36 mouse cellular contexts compared by ENCODE assay signal in the genomic region with DNA sequence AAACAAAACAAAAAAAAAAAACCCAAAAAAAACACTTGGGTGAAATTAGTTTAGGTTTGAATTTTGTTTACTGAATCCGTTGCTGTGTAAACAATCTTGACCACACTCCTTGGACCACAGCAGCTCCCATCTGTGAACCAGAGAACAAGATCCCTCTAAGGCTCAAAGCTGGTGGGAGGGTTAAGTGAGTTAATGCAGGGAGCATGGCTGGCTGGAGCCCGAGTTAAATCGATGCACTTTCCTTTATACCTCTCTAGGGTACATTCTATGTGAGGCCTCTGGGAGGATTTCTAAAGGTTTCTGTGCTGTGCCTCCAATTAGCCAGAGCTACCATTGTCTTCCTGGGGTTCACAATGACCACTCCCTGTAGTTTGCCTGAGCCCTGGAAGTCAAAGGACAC. TPM values are rescaled to one million over a fixed set of nuclear protein-coding genes. Genes with fewer than 3 reads are reported as not detected.
DNase-seq lines count a peak whose midpoint lies in the region; ATAC-seq and TF ChIP-seq lines count a peak whose summit lies in the region.
"Had no signal": no experiment of that assay in that cellular context is flagged by ENCODE, and none has a peak within 500 bp of the region (broad histone marks: within the 10 kb centered on the region; RNA-seq: fewer than 3 reads in every experiment).

No protein-coding gene starts in this region.

- H3K4me2 ChIP-seq in hindbrain, embryonic 16.5 days (ENCODE audit: low read length) = no peak overlapping the region
- no peak overlapping the region for H3K4me2 ChIP-seq in midbrain, embryonic 12.5 days (replicated peaks)
- no peak overlapping the region for H3K4me2 ChIP-seq in midbrain, postnatal 0 days (ENCODE audit: low read depth, low read length, poor library complexity, severe bottlenecking)
- H3K4me2 ChIP-seq in neural tube, embryonic 15.5 days = no peak overlapping the region
- H3K4me2 ChIP-seq: embryonic facial prominence, embryonic 15.5 days; heart, embryonic 13.5 days; limb, embryonic 12.5 days; liver, embryonic 15.5 days; lung, embryonic 14.5 days; neural tube, embryonic 13.5 days had no signal

- WGBS in hindbrain, embryonic 10.5 days = 29% methylated on average over 3 of the region's 3 CpGs
- WGBS in hindbrain, embryonic 16.5 days = 36% methylated on average over 3 of the region's 3 CpGs
- 24% methylated on average over 3 of the region's 3 CpGs for WGBS in midbrain, embryonic 12.5 days
- 36% methylated on average over 3 of the region's 3 CpGs for WGBS in midbrain, postnatal 0 days
- 32% methylated on average over 3 of the region's 3 CpGs for WGBS in neural tube, embryonic 15.5 days

- DNase-seq in embryo, embryonic 10.5 days (ENCODE audit: low spot score) = peak; percentile 43
- DNase-seq in embryo, embryonic 10 days (ENCODE audit: low spot score) = no peak
- no peak for DNase-seq in hindbrain, embryonic 10.5 days (ENCODE audit: low spot score)
- DNase-seq in midbrain, postnatal 0 days (ENCODE audit: low spot score) = no peak
- DNase-seq in left cerebral cortex, postnatal 10 days (ENCODE audit: extremely low spot score in 1 of 2, low spot score in 2 of 2) = no peak
- DNase-seq: adrenal gland, adult 2 months; adrenal gland, postnatal 36 days; cerebellum, adult 18-20 months; cerebellum, postnatal 10 days; gastrocnemius, adult 2 months; gastrocnemius, postnatal 36 days; heart, adult 18-20 months; heart, postnatal 10 days; kidney, adult 11 months; kidney, postnatal 14 days; layer of hippocampus, adult 9-11 months; lung, embryonic 14.5 days; lung, postnatal 14 days; midbrain, embryonic 14.5 days; right cerebral cortex, postnatal 4 days; thymus, adult 2 months; thymus, postnatal 36 days had no signal

- H3K27ac ChIP-seq in hindbrain, embryonic 10.5 days = peak overlapping the region; percentile 50; the same call in 1 of the 2 replicates
- H3K27ac ChIP-seq in hindbrain, embryonic 16.5 days (ENCODE audit: low read depth, low read length) = no peak overlapping the region
- no peak overlapping the region for H3K27ac ChIP-seq in midbrain, embryonic 12.5 days (replicated peaks)
- no peak overlapping the region for H3K27ac ChIP-seq in midbrain, postnatal 0 days (ENCODE audit: low read depth, low read length)
- H3K27ac ChIP-seq in neural tube, embryonic 15.5 days (replicated peaks) = no peak overlapping the region
- H3K27ac ChIP-seq: embryonic facial prominence, embryonic 15.5 days; gastrocnemius, adult 2 months; heart, embryonic 13.5 days; limb, embryonic 12.5 days; liver, embryonic 15.5 days; neural tube, embryonic 13.5 days had no signal

- H3K9ac ChIP-seq in hindbrain, embryonic 16.5 days (ENCODE audit: low read depth, low read length) = no peak overlapping the region
- H3K9ac ChIP-seq in midbrain, embryonic 12.5 days (replicated peaks) = no peak overlapping the region
- no peak overlapping the region for H3K9ac ChIP-seq in midbrain, postnatal 0 days (replicated peaks; ENCODE audit: low read length, poor library complexity, severe bottlenecking)
- no peak overlapping the region for H3K9ac ChIP-seq in neural tube, embryonic 15.5 days (replicated peaks)
- H3K9ac ChIP-seq: embryonic facial prominence, embryonic 15.5 days; heart, embryonic 13.5 days; limb, embryonic 12.5 days; liver, embryonic 15.5 days; lung, embryonic 14.5 days; neural tube, embryonic 13.5 days had no signal

- H3K36me3 ChIP-seq in hindbrain, embryonic 10.5 days = no peaks in the 10 kb centered on the region
- no peaks in the 10 kb centered on the region for H3K36me3 ChIP-seq in hindbrain, embryonic 16.5 days (ENCODE audit: control insufficient read depth, insufficient read depth, low read length)
- H3K36me3 ChIP-seq in midbrain, embryonic 12.5 days = no peaks in the 10 kb centered on the region
- no peaks in the 10 kb centered on the region for H3K36me3 ChIP-seq in midbrain, postnatal 0 days (ENCODE audit: insufficient read depth, low read length)
- no peaks in the 10 kb centered on the region for H3K36me3 ChIP-seq in neural tube, embryonic 15.5 days
- H3K36me3 ChIP-seq: embryonic facial prominence, embryonic 15.5 days; heart, embryonic 13.5 days; limb, embryonic 12.5 days; liver, embryonic 15.5 days; neural tube, embryonic 13.5 days had no signal

- peaks cover 20% of the 10 kb centered on the region for H3K4me1 ChIP-seq in hindbrain, embryonic 10.5 days (replicated peaks)
- no peaks in the 10 kb centered on the region for H3K4me1 ChIP-seq in hindbrain, embryonic 16.5 days (ENCODE audit: control insufficient read depth, insufficient read depth, low read depth, low read length)
- H3K4me1 ChIP-seq in midbrain, embryonic 12.5 days = no peaks in the 10 kb centered on the region; the same call in 1 of the 2 replicates
- H3K4me1 ChIP-seq in midbrain, postnatal 0 days (ENCODE audit: insufficient read depth, low read length) = no peaks in the 10 kb centered on the region
- 0 out of 2 replicates have a peak, but pooled peaks cover 5% of the 10 kb centered on the region for H3K4me1 ChIP-seq in neural tube, embryonic 15.5 days
- H3K4me1 ChIP-seq: liver, embryonic 15.5 days had no signal

- no peak for ATAC-seq in hindbrain, embryonic 16.5 days
- 0 out of 2 replicates have a peak, but pooled peaks have one; percentile 16 for ATAC-seq in midbrain, embryonic 12.5 days (ENCODE audit: low FRiP score, low read depth)
- ATAC-seq in midbrain, postnatal 0 days (ENCODE audit: low FRiP score) = no peak
- 0 out of 2 replicates have a peak, but pooled peaks have one; percentile 35 for ATAC-seq in neural tube, embryonic 15.5 days (ENCODE audit: low FRiP score)
- ATAC-seq: activated CD4-positive, CD25-positive, alpha-beta regulatory T cell, adult 4 months; forebrain, embryonic 16.5 days had no signal

- no peak for TF ChIP-seq CTCF in midbrain, postnatal 0 days (IDR thresholded peaks at IDR 0.05)

- no peak overlapping the region for H3K4me3 ChIP-seq in hindbrain, embryonic 10.5 days
- H3K4me3 ChIP-seq in hindbrain, embryonic 16.5 days (ENCODE audit: low read length) = no peak overlapping the region
- H3K4me3 ChIP-seq in midbrain, embryonic 12.5 days = no peak overlapping the region
- no peak overlapping the region for H3K4me3 ChIP-seq in midbrain, postnatal 0 days (ENCODE audit: low read depth, low read length)
- no peak overlapping the region for H3K4me3 ChIP-seq in neural tube, embryonic 15.5 days (replicated peaks)
- H3K4me3 ChIP-seq: embryonic facial prominence, embryonic 15.5 days; gastrocnemius, adult 2 months; heart, embryonic 13.5 days; limb, embryonic 12.5 days; liver, embryonic 15.5 days; neural tube, embryonic 13.5 days had no signal

- H3K9me3 ChIP-seq in hindbrain, embryonic 10.5 days = no peaks in the 10 kb centered on the region
- no peaks in the 10 kb centered on the region for H3K9me3 ChIP-seq in hindbrain, embryonic 16.5 days (ENCODE audit: control insufficient read depth, low read length)
- H3K9me3 ChIP-seq in midbrain, embryonic 12.5 days = no peaks in the 10 kb centered on the region
- H3K9me3 ChIP-seq in midbrain, postnatal 0 days (ENCODE audit: low read length) = no peaks in the 10 kb centered on the region
- H3K9me3 ChIP-seq in neural tube, embryonic 15.5 days (replicated peaks) = no peaks in the 10 kb centered on the region
- H3K9me3 ChIP-seq: embryonic facial prominence, embryonic 15.5 days; heart, embryonic 13.5 days; limb, embryonic 12.5 days; liver, embryonic 15.5 days; neural tube, embryonic 13.5 days had no signal

- intact Hi-C loops in left cerebral cortex, postnatal 10 days (cut with DNase I) = no loop called here

- H3K27me3 ChIP-seq in hindbrain, embryonic 10.5 days (ENCODE audit: insufficient read depth, poor library complexity, severe bottlenecking) = no peaks in the 10 kb centered on the region
- H3K27me3 ChIP-seq in hindbrain, embryonic 16.5 days (replicated peaks; ENCODE audit: control insufficient read depth, insufficient read depth, low read length) = no peaks in the 10 kb centered on the region
- H3K27me3 ChIP-seq in midbrain, embryonic 12.5 days = no peaks in the 10 kb centered on the region
- H3K27me3 ChIP-seq in midbrain, postnatal 0 days (ENCODE audit: insufficient read depth, low read length) = no peaks in the 10 kb centered on the region
- H3K27me3 ChIP-seq in neural tube, embryonic 15.5 days (replicated peaks) = no peaks in the 10 kb centered on the region
- H3K27me3 ChIP-seq: CH12.LX; embryonic facial prominence, embryonic 15.5 days; heart, embryonic 13.5 days; limb, embryonic 12.5 days; liver, embryonic 15.5 days; neural tube, embryonic 13.5 days had no signal

RNA-seq across cellular contexts. Expression of a gene that starts 1.2 kb away (rescaled TPM):
- 0.42 and 0.46 TPM in 2 replicates for polyA plus RNA-seq in hindbrain, embryonic 10.5 days (2016; fragmentation: Nextera tagmentation; extraction: Ambion mirVana)
- 0.20 TPM in 1 of 2 replicates, not detected in the other for polyA plus RNA-seq in hindbrain, embryonic 16.5 days (2015; fragmentation: Nextera tagmentation; extraction: Ambion mirVana)
- 0.20 and 0.22 TPM in 2 replicates for polyA plus RNA-seq in midbrain, embryonic 12.5 days (2016; fragmentation: Nextera tagmentation; extraction: Ambion mirVana)
- not detected in 2 replicates for total RNA-seq in midbrain, postnatal 0 days (2014; rRNA removed)
- polyA plus RNA-seq in midbrain, postnatal 0 days (2015; fragmentation: Nextera tagmentation; extraction: Ambion mirVana) = 0.10 and 0.11 TPM in 2 replicates
- 0.17 and 0.86 TPM in 2 replicates for polyA plus RNA-seq in neural tube, embryonic 15.5 days (2015; fragmentation: Nextera tagmentation; extraction: Ambion mirVana)
- total RNA-seq in left cerebral cortex, postnatal 10 days (2021) = under 1 TPM; 0.61 to 0.64 TPM
- total RNA-seq: adrenal gland, adult 2 months; adrenal gland, postnatal 36 days; CH12.LX; gastrocnemius, adult 2 months; gastrocnemius, postnatal 36 days; heart, adult 18-20 months; heart, postnatal 10 days; liver, adult 2 months had no signal
- polyA plus RNA-seq: activated CD4-positive, CD25-positive, alpha-beta regulatory T cell, adult 4 months; adrenal gland, adult 2 months; C2C12; kidney, embryonic 14.5 days; limb, embryonic 12.5 days; liver, adult 2 months; liver, embryonic 15.5 days; lung, embryonic 14.5 days; neural tube, embryonic 13.5 days had no signal

Comparison
In these comparisons a context has a peak if more than half of its experiments do, and no peak if none do; other contexts are left out.
1. ATAC-seq: peak in midbrain, embryonic 12.5 days (single experiment) and neural tube, embryonic 15.5 days (single experiment); none in hindbrain, embryonic 16.5 days (single experiment) and midbrain, postnatal 0 days (single experiment).